Mouse (Mus musculus) inflammation-experienced regulatory T-cells, adult 6 months (primary cell): ENCODE measurements around the gene Tspan18. TPM values are rescaled to one million over a fixed set of nuclear protein-coding genes. Genes with fewer than 3 reads are reported as not detected.

ENCODE experiments used
- ATAC-seq: one replicate; pipeline ENCODE4 v1.8.0; 2017
- polyA plus RNA-seq, 3 experiments: library from polyadenylated mRNA; unstranded; fragments of 100-300 nt; shearing (Covaris generic); gene quantifications; one replicate each; pipeline ENCODE4 v1.2.1; 2017

The Tspan18 gene
- not detected for polyA plus RNA-seq

GRCm38 (mm10) chr2:93333817-93334731, at the start of gene Tspan18:
Gene Tspan18, minus strand, starts transcription at chr2:93334505.
- ATAC-seq: peak; percentile 50

- ATAC-seq: no peak
Measured at GRCm38 (mm10) chr2:93383831-93384230, 49.5 kb upstream of the Tspan18 start.

GRCm38 (mm10) chr2:93380680-93381089, 46.4 kb upstream of the Tspan18 start:
- no peak for ATAC-seq

- no peak for ATAC-seq
Measured at GRCm38 (mm10) chr2:93377797-93378196, 43.5 kb upstream of the Tspan18 start.

- no peak for ATAC-seq
Measured at GRCm38 (mm10) chr2:93377157-93377556, 42.9 kb upstream of the Tspan18 start.

GRCm38 (mm10) chr2:93372872-93373271, 38.6 kb upstream of the Tspan18 start:
- no peak for ATAC-seq

- no peak for ATAC-seq
Measured at GRCm38 (mm10) chr2:93372097-93372571, 37.8 kb upstream of the Tspan18 start.

GRCm38 (mm10) chr2:93368954-93369353, 34.6 kb upstream of the Tspan18 start:
- ATAC-seq: no peak

- no peak for ATAC-seq
Measured at GRCm38 (mm10) chr2:93367962-93368361, 33.7 kb upstream of the Tspan18 start.

- no peak for ATAC-seq
Measured at GRCm38 (mm10) chr2:93365411-93365810, 31.1 kb upstream of the Tspan18 start.

- no peak for ATAC-seq
Measured at GRCm38 (mm10) chr2:93364951-93365350, 30.6 kb upstream of the Tspan18 start.

- no peak for ATAC-seq
Measured at GRCm38 (mm10) chr2:93361454-93361853, 27.1 kb upstream of the Tspan18 start.

- ATAC-seq: no peak
Measured at GRCm38 (mm10) chr2:93360310-93360709, 26.0 kb upstream of the Tspan18 start.

GRCm38 (mm10) chr2:93357391-93357790, 23.1 kb upstream of the Tspan18 start:
- no peak for ATAC-seq

- ATAC-seq: no peak
Measured at GRCm38 (mm10) chr2:93355845-93356244, 21.5 kb upstream of the Tspan18 start.

- ATAC-seq: no peak
Measured at GRCm38 (mm10) chr2:93354621-93355020, 20.3 kb upstream of the Tspan18 start.

- no peak for ATAC-seq
Measured at GRCm38 (mm10) chr2:93353725-93354124, 19.4 kb upstream of the Tspan18 start.

- no peak for ATAC-seq
Measured at GRCm38 (mm10) chr2:93352915-93353685, 18.8 kb upstream of the Tspan18 start.

- ATAC-seq: no peak
Measured at GRCm38 (mm10) chr2:93351352-93351751, 17.0 kb upstream of the Tspan18 start.

GRCm38 (mm10) chr2:93347018-93347417, 12.7 kb upstream of the Tspan18 start:
- ATAC-seq: no peak

- no peak for ATAC-seq
Measured at GRCm38 (mm10) chr2:93346609-93347008, 12.3 kb upstream of the Tspan18 start.

- no peak for ATAC-seq
Measured at GRCm38 (mm10) chr2:93345663-93346268, 11.5 kb upstream of the Tspan18 start.
